Mouse (Mus musculus) ES-Bruce4 (cell line): Measurements from ENCODE around the gene Cpsf3. TPM values are rescaled to one million over a fixed set of nuclear protein-coding genes. Genes with fewer than 3 reads are reported as not detected.

Experiments
- H3K27ac ChIP-seq: 2 replicates; pipeline ENCODE4 v1.5.1; 2012; ENCODE audit warnings: low read length, inconsistent platforms; ENCODE audit not compliant: insufficient read depth
- H3K27me3 ChIP-seq: 2 replicates; pipeline ENCODE4 v1.6.1; 2012; ENCODE audit warnings: mild to moderate bottlenecking, low read length, inconsistent platforms; ENCODE audit not compliant: control insufficient read depth, poor library complexity, insufficient read depth, severe bottlenecking
- H3K36me3 ChIP-seq: 2 replicates; pipeline ENCODE4 v1.6.1; 2012; ENCODE audit warnings: inconsistent platforms, mild to moderate bottlenecking, low read length, moderate library complexity; ENCODE audit not compliant: control insufficient read depth, poor library complexity, insufficient read depth, severe bottlenecking
- H3K4me1 ChIP-seq: one replicate; pipeline ENCODE4 v1.8.1; 2011; ENCODE audit warnings: low read length; ENCODE audit not compliant: control insufficient read depth, insufficient read depth
- H3K4me3 ChIP-seq: 2 replicates; pipeline ENCODE4 v1.5.1; 2011; ENCODE audit warnings: low read depth, mild to moderate bottlenecking, low read length
- H3K9ac ChIP-seq: 2 replicates; pipeline ENCODE4 v1.6.1; 2012; ENCODE audit warnings: low read depth, mild to moderate bottlenecking, inconsistent platforms; ENCODE audit not compliant: poor library complexity, severe bottlenecking
- H3K9me3 ChIP-seq: replicated peaks from 2 replicates; pipeline ENCODE4 v1.6.1; 2012; ENCODE audit warnings: mild to moderate bottlenecking, low read length, inconsistent platforms; ENCODE audit not compliant: control insufficient read depth, poor library complexity, insufficient read depth, severe bottlenecking
- CTCF ChIP-seq: IDR thresholded peaks from one replicate; pipeline ENCODE4 v1.8.1; 2011; ENCODE audit warnings: low read depth, low read length
- EP300 ChIP-seq: IDR thresholded peaks from 2 replicates; pipeline ENCODE4 v1.6.1; 2011; ENCODE audit warnings: low read depth, low read length; ENCODE audit not compliant: insufficient read depth
- POLR2A ChIP-seq: IDR thresholded peaks from one replicate; pipeline ENCODE4 v1.8.1; 2011; ENCODE audit warnings: low read length; ENCODE audit not compliant: insufficient read depth
- polyA plus RNA-seq: library from polyadenylated mRNA; stranded (reverse); fragments of >200 nt; gene quantifications from 2 replicates; pipeline ENCODE4 v1.2.4, GENCODE M21; 2011; ENCODE audit warnings: low read depth; ENCODE audit not compliant: missing spikeins, insufficient read depth, insufficient read length

Cpsf3 gene
- polyA plus RNA-seq, 1 experiment = 123 TPM

- H3K27ac ChIP-seq = no peak overlapping the region
- no peak overlapping the region for H3K9ac ChIP-seq
- no peak for TF ChIP-seq EP300
- no peak for TF ChIP-seq POLR2A
- TF ChIP-seq CTCF = no peak
- H3K36me3 ChIP-seq = peaks cover 19% of the 10 kb centered on the region
- no peaks in the 10 kb centered on the region for H3K4me1 ChIP-seq
- H3K9me3 ChIP-seq = no peaks in the 10 kb centered on the region
- no peaks in the 10 kb centered on the region for H3K27me3 ChIP-seq
- H3K4me3 ChIP-seq = no peak overlapping the region
Observed at GRCm38 (mm10) chr12:21333021-21333420, 47.8 kb downstream of the Cpsf3 start.

DNA sequence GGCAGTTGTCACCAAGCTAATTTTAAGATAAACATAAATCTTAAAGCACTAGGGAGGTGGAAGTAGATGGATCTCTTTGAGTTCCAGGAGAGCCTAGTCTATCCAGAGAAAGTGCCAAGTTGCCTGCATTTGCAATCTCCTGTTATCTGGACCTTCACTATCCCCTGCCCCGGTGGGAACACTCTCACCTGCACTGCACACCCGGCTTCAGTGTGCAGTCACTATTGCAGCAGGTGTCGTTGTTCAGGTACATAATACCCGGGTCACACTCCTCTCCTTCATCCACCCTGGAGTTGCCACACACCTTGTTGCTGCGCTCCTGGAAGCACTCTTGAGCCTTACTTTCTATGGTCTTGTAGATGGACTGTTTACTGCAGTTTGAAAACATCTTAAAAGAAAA is 48.6 kb downstream of the Cpsf3 start:
- Histone ChIP-seq H3K4me3 (no peak overlapping the region), H3K36me3 (peaks cover 15% of the 10 kb centered on the region), H3K9ac (no peak overlapping the region), H3K4me1 (no peaks in the 10 kb centered on the region), H3K27ac (no peak overlapping the region), H3K9me3 (no peaks in the 10 kb centered on the region), H3K27me3 (no peaks in the 10 kb centered on the region)
- no peak for TF ChIP-seq EP300
- TF ChIP-seq CTCF = no peak
- TF ChIP-seq POLR2A = no peak

DNA sequence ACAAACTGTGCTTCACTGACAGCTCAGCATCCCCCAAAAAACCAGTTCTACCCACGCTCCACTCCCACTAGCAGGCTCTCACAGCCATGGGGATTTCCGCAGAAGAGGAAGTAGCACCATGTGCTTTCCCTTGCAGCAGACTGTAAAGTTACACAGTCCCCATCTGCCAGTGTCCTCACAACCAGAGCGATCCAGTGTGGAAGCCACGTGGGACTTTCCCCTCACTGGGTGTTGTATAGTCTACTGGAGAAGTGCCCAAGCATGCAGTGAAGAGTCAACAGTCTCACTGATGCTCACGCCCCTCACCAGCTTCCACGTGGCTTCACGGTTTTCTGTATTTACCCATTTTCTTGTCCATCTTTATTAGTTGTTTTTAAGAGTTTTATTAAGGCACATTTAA is 50.7 kb downstream of the Cpsf3 start:
- H3K27ac ChIP-seq = no peak overlapping the region
- no peaks in the 10 kb centered on the region for H3K4me1 ChIP-seq
- H3K4me3 ChIP-seq = no peak overlapping the region
- H3K9ac ChIP-seq = no peak overlapping the region
- TF ChIP-seq POLR2A (no peak), CTCF (no peak), EP300 (no peak)
- no peaks in the 10 kb centered on the region for H3K9me3 ChIP-seq
- H3K27me3 ChIP-seq = no peaks in the 10 kb centered on the region
- H3K36me3 ChIP-seq = peaks cover 14% of the 10 kb centered on the region

DNA sequence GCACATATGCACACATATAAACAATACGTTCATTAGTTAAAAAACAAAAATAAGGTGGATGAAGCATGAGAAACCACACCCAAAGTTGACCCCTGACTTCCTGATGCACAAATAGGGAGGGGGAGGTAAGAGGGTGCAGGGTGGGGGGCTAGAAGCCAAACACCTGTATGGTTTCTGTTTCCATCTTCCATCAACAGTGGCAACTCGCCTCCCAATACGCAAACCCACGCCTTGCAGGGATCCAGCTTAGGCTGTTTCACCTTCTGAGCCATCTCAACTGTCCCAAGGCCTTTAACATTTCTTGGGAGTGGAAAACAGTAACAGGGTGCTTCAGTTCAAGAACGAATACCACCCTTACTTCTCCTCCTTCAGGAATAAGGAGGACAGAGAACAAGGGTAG is 52.0 kb downstream of the Cpsf3 start:
- TF ChIP-seq CTCF (no peak), POLR2A (no peak), EP300 (no peak)
- Histone ChIP-seq H3K27me3 (no peaks in the 10 kb centered on the region), H3K9me3 (no peaks in the 10 kb centered on the region), H3K27ac (no peak overlapping the region), H3K9ac (no peak overlapping the region), H3K4me3 (no peak overlapping the region), H3K4me1 (no peaks in the 10 kb centered on the region), H3K36me3 (peaks cover 11% of the 10 kb centered on the region)

- H3K9ac ChIP-seq = no peak overlapping the region
- peaks cover 5% of the 10 kb centered on the region for H3K36me3 ChIP-seq
- no peak overlapping the region for H3K27ac ChIP-seq
- no peak overlapping the region for H3K4me3 ChIP-seq
- TF ChIP-seq EP300 (no peak), CTCF (no peak), POLR2A (no peak)
- H3K9me3 ChIP-seq = no peaks in the 10 kb centered on the region
- no peaks in the 10 kb centered on the region for H3K4me1 ChIP-seq
- H3K27me3 ChIP-seq = no peaks in the 10 kb centered on the region
Observed at GRCm38 (mm10) chr12:21340674-21341073, 55.5 kb downstream of the Cpsf3 start.

DNA sequence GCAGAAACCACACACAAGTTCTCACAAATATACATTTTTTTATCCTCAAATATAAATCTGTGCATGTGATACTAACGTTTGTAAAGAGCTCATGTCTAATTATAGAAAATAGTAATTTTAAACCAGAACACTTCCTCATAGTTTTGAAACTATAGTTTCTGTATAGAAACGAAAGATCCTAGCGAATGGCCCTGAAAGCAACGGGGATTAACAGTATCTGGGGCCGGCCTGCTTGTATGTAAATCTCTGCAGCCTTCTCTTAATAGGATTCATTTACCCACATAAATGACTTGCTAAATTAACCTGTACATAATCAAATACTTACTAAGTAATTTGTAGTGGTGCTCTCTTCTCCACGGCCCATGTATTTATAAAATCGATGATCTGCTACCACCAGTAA is 61.8 kb downstream of the Cpsf3 start:
- Histone ChIP-seq H3K4me3 (no peak overlapping the region), H3K9me3 (peaks cover 8% of the 10 kb centered on the region), H3K36me3 (peaks cover 20% of the 10 kb centered on the region), H3K27ac (no peak overlapping the region), H3K27me3 (no peaks in the 10 kb centered on the region), H3K9ac (no peak overlapping the region), H3K4me1 (no peaks in the 10 kb centered on the region)
- TF ChIP-seq POLR2A = no peak
- no peak for TF ChIP-seq EP300
- no peak for TF ChIP-seq CTCF
